Mouse (Mus musculus): ENCODE results near the gene Cd63.

DNA sequence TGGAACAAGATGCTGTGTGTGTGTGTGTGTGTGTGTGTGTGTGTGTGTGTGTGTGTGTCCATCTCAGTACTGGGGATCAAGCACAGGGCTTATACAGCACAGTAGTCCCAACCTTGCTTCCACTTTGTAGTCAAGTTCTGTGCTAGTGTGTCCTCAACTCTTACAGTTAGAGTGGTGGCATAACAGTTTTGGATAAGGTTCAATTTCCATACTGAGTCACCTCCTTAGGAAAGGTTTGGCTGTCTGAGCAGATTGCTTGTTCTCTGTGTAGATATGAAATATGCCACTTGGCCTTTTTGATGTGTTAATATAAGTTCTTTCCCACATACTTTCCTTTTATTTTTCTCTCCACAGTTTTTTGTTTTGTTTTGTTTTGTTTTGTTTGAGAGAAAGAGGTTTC lies 22.5 kb upstream of the Cd63 start:
- TF ChIP-seq CTCF (IDR thresholded peaks at IDR 0.05; ENCODE audit: extremely low read depth, insufficient read depth, insufficient read length, insufficient replicate concordance) (no peak), POLR2A (IDR thresholded peaks at IDR 0.05; ENCODE audit: low read depth, low read length) (no peak)
